Mouse (Mus musculus): ENCODE data around the gene Rfx2. TPM values are rescaled to one million over a fixed set of nuclear protein-coding genes. Genes with fewer than 3 reads are reported as not detected.

Rfx2 gene
- polyA plus RNA-seq, 1 experiment = 31.3 TPM

GRCm38 (mm10) chr17:56819032-56819545 is 11.7 kb downstream of the Rfx2 start:
- no peak for DNase-seq
- H3K36me3 ChIP-seq (ENCODE audit: control insufficient read depth, insufficient read depth, low read length) = no peaks in the 10 kb centered on the region
- H3K4me3 ChIP-seq (ENCODE audit: control insufficient read depth, insufficient read depth, low read length) = no peak overlapping the region
- no peaks in the 10 kb centered on the region for H3K27me3 ChIP-seq (ENCODE audit: control insufficient read depth, insufficient read depth, low read length)
- WGBS = 30% methylated on average over 6 of the region's 6 CpGs
- H3K4me1 ChIP-seq (replicated peaks; ENCODE audit: control insufficient read depth, insufficient read depth, low read length) = peaks cover 17% of the 10 kb centered on the region
- peak overlapping the region; percentile 57; the same call in 1 of the 2 replicates for H3K27ac ChIP-seq (ENCODE audit: control insufficient read depth, insufficient read depth, low read length)
- TF ChIP-seq POLR2A (IDR thresholded peaks at IDR 0.05; ENCODE audit: control insufficient read depth, extremely low read depth, insufficient read depth, low read length, poor library complexity) (no peak), CTCF (IDR thresholded peaks at IDR 0.05; ENCODE audit: borderline replicate concordance, control insufficient read depth, extremely low read depth, insufficient read depth, low read length, poor library complexity) (no peak)

DNA sequence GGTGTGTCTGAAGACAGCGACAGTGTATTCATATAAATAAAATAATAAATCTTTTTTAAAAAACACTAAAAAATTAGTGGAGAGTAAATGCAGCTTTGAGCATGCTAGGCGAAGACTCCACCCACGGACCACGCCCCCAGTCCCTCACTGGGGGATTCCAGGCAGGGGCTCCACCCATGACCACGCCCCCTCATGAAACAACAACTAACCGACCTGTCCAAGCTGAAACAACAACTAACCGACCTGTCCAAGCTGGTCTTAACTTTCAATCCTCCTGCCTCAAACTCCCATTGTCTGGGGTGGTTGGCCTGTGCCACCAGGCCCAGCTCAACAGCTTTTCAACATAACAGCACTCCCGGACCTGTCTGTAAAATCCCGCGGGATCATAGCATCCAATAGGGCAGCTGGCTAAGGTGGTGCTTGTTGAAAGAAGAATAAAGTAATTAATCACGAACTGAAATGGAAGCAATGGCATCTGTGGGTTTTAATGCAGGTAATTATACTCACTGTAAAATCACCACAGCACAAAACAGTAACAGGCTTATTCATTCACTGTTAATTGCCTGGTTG is 12.7 kb downstream of the Rfx2 start:
- H3K4me3 ChIP-seq (ENCODE audit: control insufficient read depth, insufficient read depth, low read length) = no peak overlapping the region
- WGBS = 72% methylated on average over 11 of the region's 11 CpGs

GRCm38 (mm10) chr17:56815057-56815345 is 15.8 kb downstream of the Rfx2 start:
- no peak overlapping the region for H3K4me3 ChIP-seq (ENCODE audit: control insufficient read depth, insufficient read depth, low read length)
- TF ChIP-seq CTCF (IDR thresholded peaks at IDR 0.05; ENCODE audit: borderline replicate concordance, control insufficient read depth, extremely low read depth, insufficient read depth, low read length, poor library complexity) (no peak), POLR2A (IDR thresholded peaks at IDR 0.05; ENCODE audit: control insufficient read depth, extremely low read depth, insufficient read depth, low read length, poor library complexity) (no peak)
- H3K4me1 ChIP-seq (replicated peaks; ENCODE audit: control insufficient read depth, insufficient read depth, low read length) = peaks cover 19% of the 10 kb centered on the region
- DNase-seq = no peak
- H3K27ac ChIP-seq (ENCODE audit: control insufficient read depth, insufficient read depth, low read length) = no peak overlapping the region
- WGBS = 96% methylated on average over 3 of the region's 3 CpGs
- H3K36me3 ChIP-seq (ENCODE audit: control insufficient read depth, insufficient read depth, low read length) = no peaks in the 10 kb centered on the region
- H3K27me3 ChIP-seq (ENCODE audit: control insufficient read depth, insufficient read depth, low read length) = no peaks in the 10 kb centered on the region

More for the DNA sequence above, 12.7 kb downstream of the Rfx2 start:
- Histone ChIP-seq H3K36me3 (ENCODE audit: control insufficient read depth, insufficient read depth, low read length) (no peaks in the 10 kb centered on the region), H3K4me1 (replicated peaks; ENCODE audit: control insufficient read depth, insufficient read depth, low read length) (peaks cover 17% of the 10 kb centered on the region), H3K27ac (ENCODE audit: control insufficient read depth, insufficient read depth, low read length) (no peak overlapping the region), H3K27me3 (ENCODE audit: control insufficient read depth, insufficient read depth, low read length) (no peaks in the 10 kb centered on the region)
- no peak for DNase-seq
- TF ChIP-seq CTCF (IDR thresholded peaks at IDR 0.05; ENCODE audit: borderline replicate concordance, control insufficient read depth, extremely low read depth, insufficient read depth, low read length, poor library complexity) = no peak
- no peak for TF ChIP-seq POLR2A (IDR thresholded peaks at IDR 0.05; ENCODE audit: control insufficient read depth, extremely low read depth, insufficient read depth, low read length, poor library complexity)

DNA sequence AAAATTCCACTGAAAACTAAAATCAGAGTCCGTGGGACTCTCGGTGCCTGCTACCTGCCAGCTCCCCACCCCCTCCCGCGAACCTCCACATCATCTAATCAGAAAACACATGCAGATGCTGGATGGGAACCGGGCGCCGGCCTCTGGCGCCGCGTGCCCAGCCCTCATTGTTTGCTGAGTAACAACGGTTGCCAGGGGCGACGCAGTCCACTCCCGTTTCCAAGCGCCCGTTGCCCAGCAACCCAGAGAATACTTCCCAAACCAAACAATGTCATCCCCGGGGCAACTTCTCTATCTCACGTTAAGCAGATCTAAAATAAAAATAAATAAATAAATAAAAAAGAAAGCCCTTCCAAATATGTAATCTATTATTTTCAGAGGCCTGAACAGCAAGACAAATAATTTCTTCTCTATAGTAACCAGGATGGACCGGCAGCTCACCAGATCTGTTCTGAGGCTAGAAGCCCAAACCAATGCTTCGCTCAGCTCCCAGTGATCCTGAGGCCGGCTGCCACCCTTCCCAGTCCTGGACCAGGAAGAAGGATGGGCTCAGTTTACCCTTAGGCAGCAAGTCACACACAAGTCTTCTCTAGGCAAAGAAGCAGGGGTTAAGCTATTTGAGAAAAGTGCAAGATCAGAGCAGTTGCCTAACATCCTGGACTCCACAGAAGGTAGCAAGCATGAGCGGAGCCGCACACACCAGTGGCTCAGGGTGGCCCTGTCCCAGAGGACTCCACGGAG is 16.3 kb downstream of the Rfx2 start:
- H3K4me3 ChIP-seq (ENCODE audit: control insufficient read depth, insufficient read depth, low read length) = no peak overlapping the region
- peaks cover 16% of the 10 kb centered on the region for H3K4me1 ChIP-seq (replicated peaks; ENCODE audit: control insufficient read depth, insufficient read depth, low read length)
- H3K36me3 ChIP-seq (ENCODE audit: control insufficient read depth, insufficient read depth, low read length) = no peaks in the 10 kb centered on the region
- WGBS = 62% methylated on average over 24 of the region's 24 CpGs
- H3K27ac ChIP-seq (ENCODE audit: control insufficient read depth, insufficient read depth, low read length) = no peak overlapping the region
- no peak for DNase-seq
- H3K27me3 ChIP-seq (ENCODE audit: control insufficient read depth, insufficient read depth, low read length) = no peaks in the 10 kb centered on the region
- TF ChIP-seq CTCF (IDR thresholded peaks at IDR 0.05; ENCODE audit: borderline replicate concordance, control insufficient read depth, extremely low read depth, insufficient read depth, low read length, poor library complexity) (no peak), POLR2A (IDR thresholded peaks at IDR 0.05; ENCODE audit: control insufficient read depth, extremely low read depth, insufficient read depth, low read length, poor library complexity) (no peak)

DNA sequence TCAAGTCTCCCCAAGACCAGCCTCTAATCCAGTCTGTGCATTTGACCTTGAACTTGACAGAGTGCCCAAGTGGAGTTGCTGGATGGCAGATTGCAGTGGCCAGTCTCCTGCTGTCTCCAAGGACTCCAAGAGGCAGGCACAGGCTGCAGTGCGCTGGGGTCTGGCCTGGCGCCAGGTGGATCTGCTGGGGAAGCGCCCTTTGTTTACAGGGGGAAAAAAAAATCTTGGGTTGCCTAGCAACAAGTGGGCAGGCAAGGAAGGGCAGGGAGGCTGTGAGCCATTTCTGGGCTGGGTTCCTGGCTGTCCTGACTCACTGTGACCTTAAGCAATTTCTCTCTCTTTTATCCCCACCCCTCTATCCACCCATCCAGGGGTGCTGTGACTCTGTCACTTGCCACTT is 20.6 kb downstream of the Rfx2 start:
- H3K4me1 ChIP-seq (replicated peaks; ENCODE audit: control insufficient read depth, insufficient read depth, low read length) = peaks cover 11% of the 10 kb centered on the region; the same call in 1 of the 2 replicates
- WGBS = 31% methylated on average over 3 of the region's 3 CpGs
- no peak overlapping the region for H3K4me3 ChIP-seq (ENCODE audit: control insufficient read depth, insufficient read depth, low read length)
- TF ChIP-seq POLR2A (IDR thresholded peaks at IDR 0.05; ENCODE audit: control insufficient read depth, extremely low read depth, insufficient read depth, low read length, poor library complexity) (no peak), CTCF (IDR thresholded peaks at IDR 0.05; ENCODE audit: borderline replicate concordance, control insufficient read depth, extremely low read depth, insufficient read depth, low read length, poor library complexity) (no peak)
- no peaks in the 10 kb centered on the region for H3K27me3 ChIP-seq (ENCODE audit: control insufficient read depth, insufficient read depth, low read length)
- no peak for DNase-seq
- H3K27ac ChIP-seq (ENCODE audit: control insufficient read depth, insufficient read depth, low read length) = no peak overlapping the region
- no peaks in the 10 kb centered on the region for H3K36me3 ChIP-seq (ENCODE audit: control insufficient read depth, insufficient read depth, low read length)

DNA sequence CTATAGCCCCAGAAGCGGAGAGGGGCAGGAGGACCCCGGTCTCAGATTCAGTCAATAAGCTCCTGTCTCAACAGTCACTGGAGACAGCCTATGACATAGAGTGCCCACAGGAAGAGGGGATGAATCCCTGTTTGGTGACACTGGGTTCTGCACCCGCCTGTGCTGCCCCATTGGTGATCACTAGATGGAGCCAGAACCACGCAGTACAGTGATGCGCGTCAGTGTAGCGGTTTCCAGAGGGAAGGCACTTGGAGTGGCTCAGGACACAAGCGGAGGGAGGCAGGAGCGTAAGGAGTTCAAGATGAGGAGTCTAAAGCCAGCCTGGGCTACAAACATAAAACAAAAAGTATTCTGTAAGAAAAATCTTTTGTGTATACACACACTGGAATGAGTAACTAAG is 22.3 kb downstream of the Rfx2 start:
- peaks cover 11% of the 10 kb centered on the region; the same call in 1 of the 2 replicates for H3K4me1 ChIP-seq (replicated peaks; ENCODE audit: control insufficient read depth, insufficient read depth, low read length)
- no peak overlapping the region for H3K27ac ChIP-seq (ENCODE audit: control insufficient read depth, insufficient read depth, low read length)
- 43% methylated on average over 9 of the region's 9 CpGs for WGBS
- no peak overlapping the region for H3K4me3 ChIP-seq (ENCODE audit: control insufficient read depth, insufficient read depth, low read length)
- DNase-seq = peak; percentile 59
- no peaks in the 10 kb centered on the region for H3K36me3 ChIP-seq (ENCODE audit: control insufficient read depth, insufficient read depth, low read length)
- TF ChIP-seq POLR2A (IDR thresholded peaks at IDR 0.05; ENCODE audit: control insufficient read depth, extremely low read depth, insufficient read depth, low read length, poor library complexity) (no peak), CTCF (IDR thresholded peaks at IDR 0.05; ENCODE audit: borderline replicate concordance, control insufficient read depth, extremely low read depth, insufficient read depth, low read length, poor library complexity) (peak; percentile 90)
- H3K27me3 ChIP-seq (ENCODE audit: control insufficient read depth, insufficient read depth, low read length) = no peaks in the 10 kb centered on the region
